Mouse (Mus musculus) neural tube, embryonic 11.5 days (tissue): ENCODE data around the gene Cdipt. TPM values are rescaled to one million over a fixed set of nuclear protein-coding genes. Genes with fewer than 3 reads are reported as not detected.

Experiments used
- ATAC-seq: fragments of 200-750 bp; cut with Nextera tagmentation; 2 replicates; pipeline ENCODE4 v1.8.0; 2017; ENCODE audit warnings: moderate number of reproducible peaks, mild to moderate bottlenecking, moderate TSS enrichment, moderate library complexity; ENCODE audit not compliant: insufficient read depth, low FRiP score, low TSS enrichment
- DNase-seq: peaks from one replicate; pipeline ENCODE4 v3.0.0-alpha.2; 2015; ENCODE audit warnings: low spot score
- H3K27ac ChIP-seq: fragments of 300-500 bp; sonication (generic); 2 replicates; pipeline ENCODE4 v1.5.1; 2014; ENCODE audit warnings: low read depth, mild to moderate bottlenecking, low read length
- H3K27me3 ChIP-seq: fragments of 300-500 bp; sonication (generic); 2 replicates; pipeline ENCODE4 v1.6.1; 2014; ENCODE audit warnings: mild to moderate bottlenecking, low read length, mixed read lengths; ENCODE audit not compliant: control insufficient read depth, insufficient read depth
- H3K36me3 ChIP-seq: fragments of 300-500 bp; sonication (generic); 2 replicates; pipeline ENCODE4 v1.6.1; 2014; ENCODE audit warnings: mild to moderate bottlenecking, low read length, moderate library complexity, mixed read lengths; ENCODE audit not compliant: control insufficient read depth, insufficient read depth
- H3K4me1 ChIP-seq: fragments of 300-500 bp; sonication (generic); 2 replicates; pipeline ENCODE4 v1.6.1; 2014; ENCODE audit warnings: low read length, mixed read lengths; ENCODE audit not compliant: control insufficient read depth, insufficient read depth
- H3K4me2 ChIP-seq: fragments of 300-500 bp; sonication (generic); 2 replicates; pipeline ENCODE4 v1.6.1; 2014; ENCODE audit warnings: low read depth, mild to moderate bottlenecking, moderate library complexity
- H3K4me3 ChIP-seq: fragments of 300-500 bp; sonication (generic); 2 replicates; pipeline ENCODE4 v1.5.1; 2014; ENCODE audit warnings: low read depth, low read length
- H3K9ac ChIP-seq: fragments of 300-500 bp; sonication (generic); 2 replicates; pipeline ENCODE4 v1.6.1; 2014; ENCODE audit warnings: mild to moderate bottlenecking, low read length
- H3K9me3 ChIP-seq: fragments of 300-500 bp; sonication (generic); 2 replicates; pipeline ENCODE4 v1.6.1; 2016; ENCODE audit warnings: low read length; ENCODE audit not compliant: control insufficient read depth
- WGBS: fragments of 180-500 bp; shearing (Covaris S2); extraction: QIAGEN DNeasy Blood & Tissue Kit; methylation state at CpG from one replicate; pipeline ENCODE4 v1.1.7; 2014; 5-methylcytosine and 5-hydroxymethylcytosine counted together
- polyA plus RNA-seq: library from polyadenylated mRNA; unstranded; fragments of >200 nt; fragmentation: Nextera tagmentation; extraction: Ambion mirVana; gene quantifications from 2 replicates; pipeline ENCODE4 v1.2.1, GENCODE M21; 2014

Cdipt gene
- polyA plus RNA-seq: 79.1 and 80.3 TPM in 2 replicates

DNA sequence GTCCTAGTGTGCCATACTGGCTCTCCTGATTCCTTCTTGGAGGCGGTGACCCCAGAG is at the start of gene Cdipt:
Cdipt (plus strand) TSS at position 22 of the 57 bp plus-strand sequence.
- Histone ChIP-seq H3K9ac (peak within 1 kb of the TSS; percentile 96), H3K27me3 (no peaks in the 10 kb centered on the region), H3K4me1 (peaks cover 6% of the 10 kb centered on the region; the same call in 1 of the 2 replicates), H3K4me3 (peak within 1 kb of the TSS; percentile 94), H3K27ac (peak within 1 kb of the TSS; percentile 92), H3K36me3 (0 out of 2 replicates have a peak, but pooled peaks cover 6% of the 10 kb centered on the region), H3K9me3 (no peaks in the 10 kb centered on the region), H3K4me2 (peak within 1 kb of the TSS; percentile 89)
- WGBS: 0% methylated on average over 1 of the region's 1 CpGs
- DNase-seq (no peak), ATAC-seq (no peak)

DNA sequence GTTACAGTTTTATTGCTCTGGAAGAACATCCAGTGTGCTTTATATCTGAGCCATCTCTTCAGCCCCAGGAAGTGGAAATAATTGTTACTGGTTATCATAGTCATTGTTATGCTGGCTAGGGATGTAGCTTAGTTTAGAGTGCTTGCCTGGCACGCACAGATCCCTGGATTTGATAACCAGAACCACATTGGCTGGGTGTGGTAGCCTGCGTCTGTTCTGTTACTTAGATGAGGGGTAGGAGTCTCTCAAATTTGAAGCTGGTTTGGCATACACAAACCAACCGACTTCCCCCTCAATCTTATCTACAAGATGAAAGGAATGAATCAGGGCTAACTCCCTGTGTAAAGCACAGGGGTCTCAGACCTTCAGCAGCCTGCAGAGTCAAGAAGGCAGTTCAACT is 49.4 kb upstream of the Cdipt start:
- H3K36me3 ChIP-seq: no peaks in the 10 kb centered on the region
- no peak for DNase-seq
- WGBS: 52% methylated on average over 3 of the region's 3 CpGs
- H3K4me1 ChIP-seq: peaks cover 10% of the 10 kb centered on the region; the same call in 1 of the 2 replicates
- no peak for ATAC-seq
- no peak overlapping the region for H3K27ac ChIP-seq
- H3K9ac ChIP-seq: no peak overlapping the region
- H3K27me3 ChIP-seq: no peaks in the 10 kb centered on the region
- no peak overlapping the region for H3K4me3 ChIP-seq
- no peaks in the 10 kb centered on the region for H3K9me3 ChIP-seq
- H3K4me2 ChIP-seq: no peak overlapping the region

- Histone ChIP-seq H3K36me3 (no peaks in the 10 kb centered on the region), H3K4me3 (peak within 1 kb of the TSS; percentile 73), H3K27ac (peak within 1 kb of the TSS; percentile 36; the same call in 1 of the 2 replicates), H3K27me3 (no peaks in the 10 kb centered on the region), H3K9ac (peak within 1 kb of the TSS; percentile 73), H3K4me2 (peak within 1 kb of the TSS; percentile 97), H3K9me3 (no peaks in the 10 kb centered on the region), H3K4me1 (0 out of 2 replicates have a peak, but pooled peaks cover 5% of the 10 kb centered on the region)
- DNase-seq: peak; percentile 94
- 5% methylated on average over 56 of the region's 56 CpGs for WGBS
- peak; percentile 90 for ATAC-seq
Measured at GRCm38 (mm10) chr7:126928384-126929037, 47.2 kb upstream of the Cdipt start, which contains the start of gene Kctd13. Gene Kctd13, plus strand, starts transcription at chr7:126928879.

DNA sequence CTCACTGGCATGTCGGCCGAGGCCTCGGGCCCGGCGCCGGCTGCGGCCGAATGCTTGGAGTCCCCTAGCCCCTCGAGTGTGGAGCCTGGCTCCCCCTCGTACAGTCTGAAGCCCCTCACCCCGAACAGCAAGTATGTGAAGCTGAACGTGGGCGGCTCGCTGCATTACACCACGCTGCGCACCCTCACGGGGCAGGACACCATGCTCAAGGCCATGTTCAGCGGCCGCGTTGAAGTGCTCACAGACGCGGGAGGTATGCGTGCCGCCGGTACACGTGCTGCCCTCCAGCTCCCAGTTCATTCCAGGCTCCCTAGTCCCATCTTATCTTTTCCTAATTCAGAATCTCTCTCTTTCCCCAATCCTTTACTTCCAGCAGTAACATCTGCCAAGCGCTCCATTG is 46.7 kb upstream of the Cdipt start:
- peak overlapping the region; percentile 36; the same call in 1 of the 2 replicates for H3K27ac ChIP-seq
- WGBS: 0% methylated on average over 20 of the region's 27 CpGs
- peak; percentile 69 for ATAC-seq

DNA sequence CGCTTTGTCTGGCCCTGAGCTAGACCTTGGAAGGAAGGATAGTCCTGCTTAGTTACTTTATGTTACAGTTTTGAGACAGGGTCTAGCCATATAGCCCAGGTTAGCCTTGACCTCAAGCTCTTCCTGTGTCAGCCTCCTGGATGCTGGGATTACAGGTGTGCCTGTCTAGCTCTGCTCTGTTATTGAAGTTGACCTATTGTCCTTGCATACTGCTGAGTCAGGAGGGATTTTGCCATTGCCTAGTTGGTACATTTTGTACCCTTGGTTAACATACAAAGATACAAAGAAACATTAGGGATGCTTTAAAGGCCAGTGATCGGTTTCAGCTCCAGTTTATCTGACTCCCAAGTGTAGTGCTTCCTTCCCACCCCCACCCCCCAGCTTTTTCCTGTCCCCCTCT is 43.1 kb upstream of the Cdipt start:
- no peak overlapping the region for H3K27ac ChIP-seq
- no peaks in the 10 kb centered on the region for H3K9me3 ChIP-seq
- WGBS: 93% methylated on average over 2 of the region's 2 CpGs
- H3K36me3 ChIP-seq: no peaks in the 10 kb centered on the region; the same call in 1 of the 2 replicates
- ATAC-seq (no peak), DNase-seq (no peak)
- no peak overlapping the region for H3K4me3 ChIP-seq
- H3K27me3 ChIP-seq: no peaks in the 10 kb centered on the region
- no peak overlapping the region for H3K9ac ChIP-seq
- H3K4me2 ChIP-seq: no peak overlapping the region
- 0 out of 2 replicates have a peak, but pooled peaks cover 3% of the 10 kb centered on the region for H3K4me1 ChIP-seq

More for the DNA sequence above, 46.7 kb upstream of the Cdipt start:
- H3K36me3 ChIP-seq: no peaks in the 10 kb centered on the region
- 0 out of 2 replicates have a peak, but pooled peaks cover 5% of the 10 kb centered on the region for H3K4me1 ChIP-seq
- H3K9me3 ChIP-seq: no peaks in the 10 kb centered on the region
- no peaks in the 10 kb centered on the region for H3K27me3 ChIP-seq
- DNase-seq: no peak
- peak overlapping the region; percentile 73 for H3K4me3 ChIP-seq
- peak overlapping the region; percentile 97 for H3K4me2 ChIP-seq
- peak overlapping the region; percentile 73 for H3K9ac ChIP-seq

- Histone ChIP-seq H3K4me2 (no peak overlapping the region), H3K9ac (no peak overlapping the region), H3K4me1 (no peaks in the 10 kb centered on the region; the same call in 1 of the 2 replicates), H3K27me3 (no peaks in the 10 kb centered on the region), H3K36me3 (no peaks in the 10 kb centered on the region; the same call in 1 of the 2 replicates), H3K4me3 (no peak overlapping the region), H3K27ac (no peak overlapping the region), H3K9me3 (no peaks in the 10 kb centered on the region)
- no peak for DNase-seq
- 36% methylated on average over 6 of the region's 6 CpGs for WGBS
- no peak for ATAC-seq
Measured at GRCm38 (mm10) chr7:126941171-126941570, 34.5 kb upstream of the Cdipt start.

DNA sequence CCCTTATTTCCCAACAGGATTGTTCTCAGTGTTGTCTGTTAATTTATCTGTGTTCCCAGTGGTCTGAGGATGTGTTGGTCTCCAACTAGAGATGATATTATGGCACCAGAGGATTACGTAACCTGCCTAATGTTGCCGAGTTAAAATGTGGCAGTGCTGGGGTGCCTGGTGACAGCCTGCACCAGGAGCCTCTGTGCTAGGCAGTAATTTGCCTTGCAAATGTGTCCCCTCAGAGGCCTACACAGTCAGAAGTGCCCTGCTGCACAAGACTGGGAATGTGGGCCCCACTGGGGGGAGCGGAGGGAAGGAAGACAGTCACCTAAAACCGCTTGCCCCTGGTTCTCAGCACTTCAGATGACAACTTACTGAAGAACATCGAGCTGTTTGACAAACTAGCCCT is 33.9 kb upstream of the Cdipt start:
- DNase-seq (no peak), ATAC-seq (no peak)
- Histone ChIP-seq H3K4me2 (no peak overlapping the region), H3K9me3 (no peaks in the 10 kb centered on the region), H3K9ac (no peak overlapping the region), H3K36me3 (no peaks in the 10 kb centered on the region; the same call in 1 of the 2 replicates), H3K4me1 (no peaks in the 10 kb centered on the region; the same call in 1 of the 2 replicates), H3K27me3 (no peaks in the 10 kb centered on the region), H3K4me3 (no peak overlapping the region), H3K27ac (no peak overlapping the region)
- 67% methylated on average over 5 of the region's 5 CpGs for WGBS

- Histone ChIP-seq H3K27ac (no peak overlapping the region), H3K9me3 (no peaks in the 10 kb centered on the region), H3K4me3 (no peak overlapping the region), H3K9ac (no peak overlapping the region), H3K27me3 (peaks cover 11% of the 10 kb centered on the region; the same call in 1 of the 2 replicates), H3K4me1 (peaks cover 6% of the 10 kb centered on the region), H3K4me2 (no peak overlapping the region), H3K36me3 (no peaks in the 10 kb centered on the region)
- 52% methylated on average over 3 of the region's 3 CpGs for WGBS
- peak; percentile 34 for DNase-seq
- no peak for ATAC-seq
Measured at GRCm38 (mm10) chr7:126946530-126946929, 29.2 kb upstream of the Cdipt start.

DNA sequence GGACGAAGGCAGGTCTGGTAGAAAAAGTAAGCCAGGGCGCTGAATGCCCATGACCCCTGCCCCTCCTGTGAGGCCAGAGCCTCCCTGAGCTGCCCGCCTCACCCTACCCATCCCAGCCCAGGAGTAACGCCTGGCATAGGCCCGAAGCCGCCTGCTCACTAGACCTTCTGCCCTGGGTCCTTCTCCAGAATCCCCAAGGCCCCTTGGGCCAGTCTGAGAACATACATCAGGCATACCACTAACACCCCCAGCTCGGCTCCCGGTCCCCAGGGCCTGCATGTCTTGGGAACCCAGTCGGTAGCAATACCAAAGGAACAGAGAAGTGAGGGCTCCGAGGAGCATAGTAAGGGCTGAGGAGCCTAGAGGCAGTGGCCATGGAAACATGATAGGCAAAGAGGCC is 27.1 kb upstream of the Cdipt start:
- no peaks in the 10 kb centered on the region for H3K36me3 ChIP-seq
- H3K9me3 ChIP-seq: no peaks in the 10 kb centered on the region
- peak overlapping the region; percentile 85 for H3K4me2 ChIP-seq
- DNase-seq (no peak), ATAC-seq (no peak)
- 74% methylated on average over 10 of the region's 10 CpGs for WGBS
- 0 out of 2 replicates have a peak overlapping the region, but pooled peaks have one; percentile 18 for H3K9ac ChIP-seq
- H3K4me1 ChIP-seq: peaks cover 11% of the 10 kb centered on the region
- H3K27ac ChIP-seq: peak overlapping the region; percentile 54; the same call in 1 of the 2 replicates
- H3K4me3 ChIP-seq: peak overlapping the region; percentile 45; the same call in 1 of the 2 replicates
- peaks cover 15% of the 10 kb centered on the region; the same call in 1 of the 2 replicates for H3K27me3 ChIP-seq
